Mouse (Mus musculus): ENCODE measurements around the gene Nolc1.

GRCm38 (mm10) chr19:46104187-46104557, 28.5 kb downstream of the Nolc1 start:
- TF ChIP-seq CTCF (IDR thresholded peaks at IDR 0.05; ENCODE audit: borderline replicate concordance, insufficient read depth, low read depth, low read length) (no peak), POLR2A (IDR thresholded peaks at IDR 0.05; ENCODE audit: borderline replicate concordance, insufficient read depth, low read length) (no peak)
